Mouse (Mus musculus): ENCODE data around the gene Prl2a1.

GRCm38 (mm10) chr13:27802765-27803164, 1.3 kb downstream of the Prl2a1 start:
- TF ChIP-seq GATA1 (IDR thresholded peaks at IDR 0.05; ENCODE audit: borderline replicate concordance, low read length) = no peak
- TF ChIP-seq FLI1 (IDR thresholded peaks at IDR 0.05; ENCODE audit: low read length) = no peak

Data from megakaryocyte, embryonic 14.5 days (primary cell).